In the genomic region with DNA sequence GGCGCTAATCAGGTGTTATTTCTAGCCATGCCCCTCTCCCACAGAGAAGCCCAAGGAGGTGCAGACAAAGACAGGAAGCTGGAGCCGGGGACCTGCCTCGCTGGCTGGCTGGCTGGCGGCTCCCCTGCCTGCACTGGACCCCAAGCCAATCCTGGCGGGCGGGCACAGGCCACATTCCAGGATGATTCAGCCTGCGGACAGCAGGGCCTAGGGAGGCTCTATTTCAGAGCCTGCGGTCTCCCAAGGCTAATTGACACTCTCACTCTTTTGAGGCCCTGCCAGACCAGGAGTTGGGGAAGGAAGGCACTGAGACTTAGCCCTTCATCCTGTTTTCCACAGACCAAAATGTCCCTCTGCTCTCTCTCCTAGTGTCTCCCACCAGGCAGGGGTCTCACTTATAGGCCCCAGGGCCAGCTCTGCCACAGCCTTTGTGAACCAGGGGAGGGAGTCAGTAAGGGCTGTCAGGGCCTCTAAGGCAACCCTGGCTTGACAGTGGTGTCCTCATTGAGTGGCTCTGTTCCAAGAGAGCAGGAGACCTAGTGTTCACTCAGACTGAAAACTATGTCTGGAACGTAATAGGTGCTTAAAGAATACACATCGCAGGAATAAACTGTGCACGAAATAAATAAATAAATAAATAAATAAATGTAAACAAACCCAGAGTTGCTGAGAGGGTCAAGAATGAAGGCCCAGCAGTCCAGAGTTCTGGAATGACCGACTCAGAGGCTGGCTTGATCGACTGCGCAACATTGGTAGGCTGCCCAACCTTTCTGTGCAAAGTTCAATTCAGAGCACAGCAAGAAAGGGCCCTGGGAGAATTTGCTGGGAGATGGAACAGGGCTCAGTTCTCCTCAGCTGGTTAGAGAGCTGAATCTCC, we compare ENCODE assay signal across 8 mouse cellular contexts. TPM values are rescaled to one million over a fixed set of nuclear protein-coding genes. Genes with fewer than 3 reads are reported as not detected.
DNase-seq lines count a peak whose midpoint lies in the region; ATAC-seq and TF ChIP-seq lines count a peak whose summit lies in the region.

No protein-coding gene starts in this region.

- DNase-seq in testis, postnatal 14 days (ENCODE audit: low spot score), result no peak
- peak; percentile 48 for DNase-seq in embryo, embryonic 10.5 days (ENCODE audit: low spot score)
- DNase-seq in heart, postnatal 0 days (ENCODE audit: low spot score), result no peak
- DNase-seq in T-cell, adult 2 months (ENCODE audit: low spot score), result no peak
- DNase-seq in thymus, postnatal 4 days, result no peak

- H3K9ac ChIP-seq in heart, postnatal 0 days (replicated peaks; ENCODE audit: low read depth, low read length), result no peak overlapping the region
- no peak overlapping the region for H3K9ac ChIP-seq in lung, embryonic 16.5 days (ENCODE audit: low read length)

- H3K4me3 ChIP-seq in testis, adult 2 months (ENCODE audit: control insufficient read depth, low read depth, low read length), result no peak overlapping the region
- no peak overlapping the region for H3K4me3 ChIP-seq in heart, postnatal 0 days (ENCODE audit: low read depth, low read length)
- H3K4me3 ChIP-seq in lung, embryonic 16.5 days (ENCODE audit: low read length), result no peak overlapping the region

- 0 out of 2 replicates have a peak overlapping the region, but pooled peaks have one; percentile 36 for H3K27ac ChIP-seq in testis, adult 2 months (ENCODE audit: control insufficient read depth, insufficient read depth, low read depth, low read length)
- peak overlapping the region; percentile 40 for H3K27ac ChIP-seq in heart, postnatal 0 days (ENCODE audit: low read depth)
- peak overlapping the region; percentile 22; the same call in 1 of the 2 replicates for H3K27ac ChIP-seq in lung, embryonic 16.5 days (ENCODE audit: low read length)

- no peak overlapping the region for H3K4me2 ChIP-seq in heart, postnatal 0 days (ENCODE audit: low read depth, low read length)
- H3K4me2 ChIP-seq in lung, embryonic 16.5 days (ENCODE audit: low read depth, low read length), result no peak overlapping the region

- peaks cover 9% of the 10 kb centered on the region for H3K4me1 ChIP-seq in testis, adult 2 months (ENCODE audit: control insufficient read depth, insufficient read depth, low read length)
- 0 out of 2 replicates have a peak, but pooled peaks cover 9% of the 10 kb centered on the region for H3K4me1 ChIP-seq in heart, postnatal 0 days (ENCODE audit: control insufficient read depth, insufficient read depth)
- no peaks in the 10 kb centered on the region; the same call in 1 of the 2 replicates for H3K4me1 ChIP-seq in lung, embryonic 16.5 days (replicated peaks; ENCODE audit: control insufficient read depth, insufficient read depth, low read length)

- no peaks in the 10 kb centered on the region for H3K27me3 ChIP-seq in testis, adult 2 months (ENCODE audit: control insufficient read depth, insufficient read depth, low read length)
- no peaks in the 10 kb centered on the region for H3K27me3 ChIP-seq in heart, postnatal 0 days (ENCODE audit: control insufficient read depth, insufficient read depth, low read length)
- no peaks in the 10 kb centered on the region for H3K27me3 ChIP-seq in lung, embryonic 16.5 days (ENCODE audit: control insufficient read depth, insufficient read depth, low read depth, low read length)

- TF ChIP-seq POLR2A in testis, adult 2 months (IDR thresholded peaks at IDR 0.05; ENCODE audit: control insufficient read depth, low read depth, low read length), result no peak

- ATAC-seq in heart, postnatal 0 days (ENCODE audit: insufficient read depth, low read depth), result peak; percentile 16; the same call in 1 of the 2 replicates
- peak; percentile 59 for ATAC-seq in lung, embryonic 16.5 days (ENCODE audit: low read depth)
- no peak for ATAC-seq in monocyte, adult 5-6 weeks (replicated peaks; ENCODE audit: insufficient number of reproducible peaks, low FRiP score, low TSS enrichment, poor library complexity, severe bottlenecking)

- no peak for TF ChIP-seq EP300 in heart, postnatal 0 days (IDR thresholded peaks at IDR 0.05; ENCODE audit: low read depth)

- no peaks in the 10 kb centered on the region for H3K9me3 ChIP-seq in heart, postnatal 0 days (replicated peaks; ENCODE audit: control insufficient read depth, low read length)
- no peaks in the 10 kb centered on the region for H3K9me3 ChIP-seq in lung, embryonic 16.5 days (ENCODE audit: control insufficient read depth, low read length)

- TF ChIP-seq CTCF in testis, adult 2 months (IDR thresholded peaks at IDR 0.05; ENCODE audit: control insufficient read depth, insufficient read depth, insufficient replicate concordance, low read depth, low read length), result no peak
- TF ChIP-seq CTCF in heart, postnatal 0 days (IDR thresholded peaks at IDR 0.05; ENCODE audit: low read depth), result no peak

- WGBS in heart, postnatal 0 days, result 44% methylated on average over 14 of the region's 14 CpGs
- WGBS in lung, embryonic 16.5 days, result 48% methylated on average over 14 of the region's 14 CpGs

- no peaks in the 10 kb centered on the region for H3K36me3 ChIP-seq in testis, adult 2 months (ENCODE audit: control insufficient read depth, insufficient read depth, low read length)
- H3K36me3 ChIP-seq in heart, postnatal 0 days (replicated peaks; ENCODE audit: control insufficient read depth, insufficient read depth, low read length), result no peaks in the 10 kb centered on the region
- H3K36me3 ChIP-seq in lung, embryonic 16.5 days (ENCODE audit: control insufficient read depth, insufficient read depth, low read length), result no peaks in the 10 kb centered on the region

RNA-seq across cellular contexts. Expression of gene Ptgis, which starts 8.0 kb away (rescaled TPM):
- 7.2 and 9.1 TPM in 2 replicates for polyA plus RNA-seq in testis, adult 2 months (2012; rRNA removed)
- 38.6 and 60.0 TPM in 2 replicates for total RNA-seq in heart, postnatal 0 days (2014; rRNA removed; ENCODE audit: low replicate concordance)
- polyA plus RNA-seq in heart, postnatal 0 days (2015; fragmentation: Nextera tagmentation; extraction: Ambion mirVana), result 20.8 and 22.6 TPM in 2 replicates
- 14.4 and 15.8 TPM in 2 replicates for polyA plus RNA-seq in lung, embryonic 16.5 days (2015; fragmentation: Nextera tagmentation; extraction: Ambion mirVana)
- total RNA-seq in monocyte, adult 5-6 weeks (2017), result not detected in 3 replicates

RNA-seq across cellular contexts. Expression of gene Kcnb1, which starts 42.4 kb away (rescaled TPM):
- 2.8 and 3.1 TPM in 2 replicates for polyA plus RNA-seq in testis, adult 2 months (2012; rRNA removed)
- total RNA-seq in heart, postnatal 0 days (2014; rRNA removed; ENCODE audit: low replicate concordance), result 4.8 and 7.1 TPM in 2 replicates
- 1.7 TPM in 2 replicates for polyA plus RNA-seq in heart, postnatal 0 days (2015; fragmentation: Nextera tagmentation; extraction: Ambion mirVana)
- polyA plus RNA-seq in lung, embryonic 16.5 days (2015; fragmentation: Nextera tagmentation; extraction: Ambion mirVana), result 0.45 and 0.65 TPM in 2 replicates
- total RNA-seq in monocyte, adult 5-6 weeks (2017), result 0.49 to 2.1 TPM (median 0.57 TPM) in 3 replicates
